Mouse (Mus musculus) stomach, postnatal 0 days (tissue): ENCODE results near the gene Frmd6.

ENCODE experiments used
- CTCF ChIP-seq: IDR thresholded peaks from 2 replicates; pipeline ENCODE4 v1.5.1; 2016; ENCODE audit warnings: antibody characterized with exemption, low read depth, mild to moderate bottlenecking, moderate library complexity
- EP300 ChIP-seq: optimal IDR thresholded peaks from 2 replicates; pipeline ENCODE3; 2016; ENCODE audit warnings: antibody characterized with exemption

DNA sequence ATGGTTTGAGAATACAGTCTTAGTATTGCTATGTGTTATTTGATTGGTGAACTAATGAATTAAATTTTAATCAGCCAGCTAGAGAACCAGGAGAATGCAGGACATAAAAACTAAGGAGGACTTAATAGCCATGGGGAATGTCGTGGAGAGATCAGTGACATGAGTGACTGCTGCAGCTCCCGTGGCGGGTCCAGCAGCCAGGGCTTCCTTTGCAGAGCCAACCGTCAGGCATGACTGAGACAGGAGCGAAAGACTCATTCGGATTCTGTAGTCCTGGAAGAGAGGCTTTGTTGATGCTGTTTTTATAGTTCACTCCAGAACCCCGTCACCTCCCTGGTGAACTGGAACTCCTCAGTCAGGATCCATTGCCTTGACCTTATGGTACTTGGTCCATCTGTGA is 38.0 kb downstream of the Frmd6 start:
- no peak for TF ChIP-seq CTCF
- TF ChIP-seq EP300, result no peak
